Mouse (Mus musculus) megakaryocyte progenitor cell, adult 5-6 weeks (primary cell): ENCODE measurements around the gene Asl. TPM values are rescaled to one million over a fixed set of nuclear protein-coding genes. Genes with fewer than 3 reads are reported as not detected.
"Not testable (repeated sequence)": the region's sequence is repeated elsewhere in the genome, so short reads cannot be mapped to it uniquely, and the experiment has no call there.

ENCODE experiments used
- ATAC-seq: replicated peaks from 2 replicates; pipeline ENCODE4 v1.8.0; 2016; ENCODE audit warnings: mild to moderate bottlenecking, moderate TSS enrichment, inconsistent platforms; ENCODE audit not compliant: poor library complexity
- total RNA-seq, 2 experiments: library from RNA; stranded (forward) in 1 of 2; stranded (reverse) in 1 of 2; fragments of 157-497, 149-512 nt in 1 of 2; fragments of 200-1000 nt in 1 of 2; gene quantifications; 2 replicates each; pipeline versions ENCODE4 v1.2.3 to v1.2.4; 2015 to 2017

Asl gene
- total RNA-seq, 2 experiments from 2014 or later = 22.7 to 32.1 TPM

GRCm38 (mm10) chr5:130046589-130046988 lies 17.5 kb upstream of the Asl start:
- ATAC-seq = no peak

- no peak for ATAC-seq
These were observed 17.1 kb upstream of the Asl start for GRCm38 (mm10) chr5:130046100-130046499.

DNA sequence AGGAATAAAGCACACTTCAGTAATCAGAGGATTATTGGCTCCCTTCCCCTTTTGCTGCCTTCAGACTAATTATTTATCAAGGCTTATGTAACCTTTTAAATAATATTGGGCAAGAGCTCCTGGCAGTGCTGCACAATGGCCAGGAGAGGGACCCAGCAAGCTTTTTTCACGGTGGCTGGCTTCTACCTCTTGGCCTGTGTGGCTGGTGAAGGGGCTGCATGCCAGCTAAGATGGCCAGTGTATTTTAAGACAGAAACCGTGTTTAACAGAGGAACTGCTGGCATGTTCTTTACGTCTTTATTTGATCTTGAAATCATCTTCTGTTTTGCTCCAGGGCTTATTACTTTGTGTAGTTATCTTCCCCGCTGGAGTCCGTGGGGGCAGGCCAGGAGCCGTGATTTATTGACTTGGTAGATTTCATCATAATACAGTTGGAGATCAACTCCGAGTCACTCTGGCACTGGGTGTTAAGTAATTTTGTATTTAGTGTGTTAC lies 15.2 kb upstream of the Asl start:
- ATAC-seq = peak; percentile 83

DNA sequence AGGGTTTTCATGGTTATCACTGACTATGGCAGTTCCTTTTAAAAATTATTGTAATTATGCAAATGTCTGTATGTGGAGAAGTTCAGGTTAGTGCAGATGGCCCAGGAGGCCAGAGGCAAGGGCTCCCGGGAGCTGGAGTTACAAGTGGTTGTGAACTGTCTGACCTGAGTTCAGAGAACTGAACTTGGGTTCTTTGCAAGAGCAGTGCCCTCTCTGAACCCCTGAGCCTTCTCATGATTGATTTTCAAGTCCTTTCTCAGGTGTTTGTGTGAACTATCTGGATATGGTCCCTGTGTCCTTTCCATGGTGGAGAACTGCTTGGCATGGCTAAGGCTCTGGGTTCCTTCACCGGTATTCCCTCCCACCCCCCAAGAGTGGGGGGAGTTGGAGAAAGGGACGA lies 14.7 kb upstream of the Asl start:
- no peak for ATAC-seq

DNA sequence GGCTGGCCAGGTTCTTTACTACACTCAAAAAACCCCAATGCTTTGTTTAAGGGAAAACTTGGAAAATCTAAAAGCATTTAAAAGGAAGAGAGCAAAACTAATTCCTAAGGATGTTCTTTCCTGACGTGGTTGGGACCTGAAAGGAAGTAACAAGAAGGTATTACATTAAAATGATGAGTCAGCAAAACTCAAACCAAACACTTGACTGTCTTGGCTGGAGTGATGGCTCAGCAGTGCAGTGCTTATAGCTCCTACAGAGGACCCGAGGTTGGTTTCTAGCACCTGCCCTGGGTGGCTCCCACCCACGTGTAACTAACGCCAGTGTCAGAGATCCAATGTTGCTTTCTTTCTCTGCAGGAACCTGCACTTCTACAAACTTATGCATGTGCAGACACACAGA lies 12.2 kb upstream of the Asl start:
- ATAC-seq = no peak

DNA sequence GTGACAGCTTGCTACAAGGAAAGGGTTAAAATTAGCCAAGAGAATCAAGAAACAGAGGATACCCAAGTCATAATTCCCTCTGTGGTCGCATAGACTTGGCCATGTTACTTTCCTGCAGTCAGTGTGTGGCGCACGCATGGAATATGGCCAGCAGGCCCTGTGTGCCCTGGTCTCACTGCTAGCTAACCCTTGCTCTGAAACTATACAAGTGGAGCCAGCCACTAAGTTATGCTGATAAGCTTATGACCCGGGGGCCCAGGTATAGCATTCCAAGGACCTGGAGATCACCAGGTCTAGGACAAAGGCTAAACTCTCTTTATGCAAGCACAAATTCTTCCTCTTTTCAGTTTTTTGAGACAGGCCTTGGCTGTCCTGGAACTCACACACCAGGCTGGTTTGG lies 11.8 kb upstream of the Asl start:
- no peak for ATAC-seq

GRCm38 (mm10) chr5:130037752-130038455 lies 8.9 kb upstream of the Asl start:
- peak; percentile 78 for ATAC-seq

GRCm38 (mm10) chr5:130036300-130036699 lies 7.3 kb upstream of the Asl start:
- ATAC-seq = not testable (repeated sequence)

- ATAC-seq = peak; percentile 24
These were observed 4.8 kb upstream of the Asl start for GRCm38 (mm10) chr5:130033869-130034268.

- no peak for ATAC-seq
These were observed 2.7 kb upstream of the Asl start for GRCm38 (mm10) chr5:130031410-130032390.

- no peak for ATAC-seq
These were observed 1.4 kb downstream of the Asl start for GRCm38 (mm10) chr5:130027696-130028095.

DNA sequence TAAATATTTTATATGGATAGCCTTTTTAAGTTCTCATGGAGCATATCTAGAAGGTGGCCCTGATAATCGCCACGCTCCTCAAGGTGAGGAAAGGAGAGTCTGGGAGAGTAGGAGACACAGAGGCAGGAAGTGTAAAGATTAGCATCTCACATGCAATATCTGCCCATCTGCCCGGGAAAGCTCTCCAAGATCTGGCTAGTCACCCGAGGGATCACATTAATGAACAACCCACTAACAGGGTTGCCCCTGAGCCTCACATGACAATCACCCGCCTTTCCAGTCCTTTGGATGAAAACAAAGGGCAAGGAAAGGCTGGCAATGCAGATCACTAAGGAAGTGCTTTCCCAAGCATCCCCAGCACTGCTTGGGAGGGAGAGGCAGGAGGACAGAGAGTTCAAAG lies 1.9 kb downstream of the Asl start:
- ATAC-seq = no peak

DNA sequence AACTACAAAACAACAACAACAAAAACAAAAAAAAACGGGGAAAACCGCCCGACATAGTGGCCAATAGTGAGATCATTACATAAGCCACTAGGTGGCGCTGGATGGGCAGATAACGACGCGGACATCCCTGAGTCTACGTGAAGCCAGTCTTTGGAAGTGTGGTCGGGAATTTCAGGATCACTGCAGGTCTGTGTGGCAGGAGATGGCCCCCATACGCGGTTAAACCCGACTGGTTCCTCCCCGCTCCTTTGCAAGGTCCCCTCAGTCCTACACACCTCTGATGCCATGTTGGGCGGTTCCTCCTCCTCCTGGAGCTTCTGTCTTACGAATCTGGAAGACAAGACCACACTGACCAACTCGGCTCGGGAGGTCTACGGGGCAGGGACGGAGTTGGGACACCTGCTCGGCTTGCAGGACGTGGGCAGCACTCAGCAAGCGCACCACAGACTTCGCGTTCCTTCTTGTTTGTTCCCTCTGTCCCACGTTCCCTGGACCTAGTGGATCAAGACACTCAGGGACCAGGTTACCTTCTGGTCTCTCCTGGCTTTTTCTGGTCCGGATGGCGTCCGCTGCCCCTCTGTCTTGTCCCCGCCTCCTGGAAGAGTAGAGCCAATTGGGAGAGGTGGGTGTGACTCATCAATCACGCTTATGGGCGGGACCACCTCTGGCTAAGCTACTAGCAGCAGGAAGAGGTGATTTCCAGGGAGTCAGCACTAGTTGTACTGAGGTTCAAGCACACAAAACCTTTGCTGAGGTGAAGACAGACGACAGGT lies 5.1 kb downstream of the Asl start:
- peak; percentile 91 for ATAC-seq

DNA sequence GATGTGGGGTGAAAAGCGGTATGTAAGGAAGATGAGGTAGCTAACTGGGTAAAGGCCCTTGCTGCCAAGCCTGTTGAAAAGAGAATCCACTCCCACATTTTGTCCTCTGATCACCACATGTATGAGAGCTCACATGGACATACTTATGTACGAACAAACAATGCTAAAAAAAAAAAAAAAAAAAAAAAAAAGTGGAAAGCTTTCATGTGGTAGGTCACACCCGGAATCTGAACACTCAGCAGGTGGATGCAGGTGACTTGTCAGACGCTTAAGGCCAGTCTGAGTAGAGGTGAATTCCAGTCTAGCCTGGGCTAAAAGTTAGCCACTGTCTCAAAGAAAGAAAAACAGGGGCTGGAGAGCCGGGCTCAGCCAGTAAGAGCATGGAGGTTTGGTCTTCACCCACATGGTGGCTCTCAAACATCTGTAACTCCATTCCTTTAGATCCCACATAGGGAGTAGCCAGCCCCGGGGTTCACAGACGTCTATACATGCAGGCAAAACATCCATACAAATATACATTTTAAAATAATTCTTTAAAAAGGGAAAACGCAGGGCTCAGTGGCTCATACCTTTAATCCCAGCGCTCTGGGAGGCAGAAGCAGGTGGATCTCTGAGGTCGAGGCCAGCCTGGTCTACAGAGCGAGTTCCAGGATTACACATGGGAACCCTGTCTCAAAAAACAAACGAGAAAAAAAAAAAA lies 5.8 kb downstream of the Asl start:
- no peak for ATAC-seq

DNA sequence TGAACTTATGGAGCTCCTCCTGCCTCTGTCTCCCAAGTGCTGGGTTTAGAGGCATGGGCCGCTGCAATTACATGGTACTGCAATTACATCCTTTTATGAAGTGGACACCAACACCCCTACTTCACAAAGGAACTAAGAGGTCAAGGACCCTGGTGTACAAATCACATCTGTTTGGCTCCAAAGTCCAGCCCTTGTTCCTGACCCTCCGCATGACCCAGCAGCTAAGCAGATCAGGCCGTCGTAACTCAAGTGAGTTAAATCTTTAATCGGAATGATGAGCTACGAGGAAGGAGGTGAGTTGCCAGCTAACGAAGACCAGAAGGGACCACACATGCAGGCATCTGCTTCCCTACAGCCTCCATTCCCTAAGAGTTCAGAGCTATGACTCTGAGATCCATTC lies 6.7 kb downstream of the Asl start:
- ATAC-seq = no peak

GRCm38 (mm10) chr5:130021361-130021966 lies 7.6 kb downstream of the Asl start:
- ATAC-seq = no peak

GRCm38 (mm10) chr5:130019461-130019860 lies 9.6 kb downstream of the Asl start:
- ATAC-seq = no peak

DNA sequence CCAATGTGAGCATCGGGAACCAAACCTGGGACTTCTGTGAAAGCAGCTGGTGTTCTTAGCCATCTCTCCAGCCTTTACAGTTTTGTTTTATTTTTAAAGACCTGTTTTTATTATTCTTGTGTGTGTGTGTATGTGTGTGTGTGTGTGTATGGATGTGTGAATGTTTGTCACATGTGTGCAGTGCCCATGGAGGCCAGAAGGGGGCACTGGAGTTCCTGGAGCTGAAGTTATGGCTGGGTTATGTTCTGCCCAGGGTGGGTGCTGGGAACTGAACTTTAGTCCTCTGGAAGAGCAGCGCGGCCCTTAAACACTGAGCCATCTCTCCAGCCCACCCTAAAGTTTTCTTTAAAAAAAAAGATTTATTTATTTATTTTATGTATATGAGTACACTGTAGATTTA lies 13.9 kb downstream of the Asl start:
- ATAC-seq = no peak

DNA sequence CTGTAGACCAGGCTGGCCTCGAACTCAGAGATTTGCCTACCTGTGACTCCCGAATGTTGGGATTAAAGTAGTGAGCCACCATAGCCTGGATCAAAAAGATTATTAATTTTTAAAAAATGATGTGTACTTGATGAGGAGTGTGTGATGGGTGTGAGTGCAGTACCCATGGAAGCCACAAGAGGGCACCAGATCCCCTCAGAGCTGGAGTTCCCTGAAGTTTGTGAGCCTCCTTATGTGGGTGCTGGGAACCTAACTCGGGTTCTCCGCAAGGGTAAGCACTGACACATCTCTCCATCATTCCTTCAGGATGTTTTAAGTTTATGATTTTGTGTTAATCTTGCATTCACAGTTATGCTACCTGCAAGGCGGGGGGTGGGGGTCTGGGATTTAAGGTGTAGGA lies 18.1 kb downstream of the Asl start:
- peak; percentile 55; the same call in 1 of the 2 replicates for ATAC-seq

DNA sequence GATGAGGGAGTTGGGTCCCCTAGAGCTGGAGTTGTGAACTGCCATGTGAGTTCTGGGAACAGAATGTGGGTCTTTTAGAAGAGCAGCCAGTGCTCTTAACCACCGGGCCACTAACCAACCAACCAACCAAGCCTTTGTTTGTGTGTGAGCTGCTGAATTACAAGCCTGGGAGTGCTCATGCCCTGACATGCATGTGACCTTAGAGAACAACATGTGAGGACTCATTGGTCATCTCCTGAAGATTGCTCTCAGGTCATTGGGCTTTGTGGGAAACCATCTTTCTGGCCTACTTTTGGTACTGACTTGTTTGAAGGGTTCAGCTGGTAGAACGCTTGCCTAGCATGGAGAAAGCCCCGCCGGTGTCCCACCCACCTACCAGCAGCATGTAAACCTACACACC lies 19.3 kb downstream of the Asl start:
- ATAC-seq = no peak
